Comparison of ENCODE assay signal across 13 mouse cellular contexts in the genomic region with DNA sequence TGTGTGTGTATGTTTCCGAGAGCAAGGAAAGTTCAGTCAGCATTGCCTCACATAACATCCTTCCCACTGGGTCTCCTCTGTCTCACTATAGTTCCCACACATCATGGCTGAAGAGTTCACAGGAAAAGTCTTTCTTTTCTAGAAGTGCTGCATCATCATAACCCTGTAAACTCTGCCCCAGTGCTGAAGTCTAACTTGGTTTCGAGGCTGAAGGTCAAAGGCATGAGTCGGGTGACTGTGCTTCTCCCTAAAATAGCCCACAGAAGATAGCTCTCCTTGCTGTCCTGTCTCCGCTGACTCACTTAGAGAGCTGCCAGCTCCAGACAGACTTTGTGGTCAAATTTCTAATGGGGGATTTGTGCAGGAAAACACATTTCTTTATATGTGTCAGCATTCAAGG.
DNase-seq lines count a peak whose midpoint lies in the region; ATAC-seq and TF ChIP-seq lines count a peak whose summit lies in the region.
"Had no signal": no experiment of that assay in that cellular context is flagged by ENCODE, and none has a peak within 500 bp of the region (broad histone marks: within the 10 kb centered on the region; RNA-seq: fewer than 3 reads in every experiment).

No protein-coding gene starts in this region.

- no peaks in the 10 kb centered on the region for H3K27me3 ChIP-seq in embryonic facial prominence, embryonic 14.5 days (replicated peaks; ENCODE audit: control insufficient read depth, insufficient read depth, low read length)
- H3K27me3 ChIP-seq in embryonic facial prominence, embryonic 10.5 days (replicated peaks; ENCODE audit: low read depth, poor library complexity, severe bottlenecking) = no peaks in the 10 kb centered on the region
- H3K27me3 ChIP-seq in Patski = no peaks in the 10 kb centered on the region
- no peaks in the 10 kb centered on the region for H3K27me3 ChIP-seq in stomach, postnatal 0 days (ENCODE audit: control insufficient read depth, insufficient read depth, low read length)
- H3K27me3 ChIP-seq: midbrain, embryonic 15.5 days had no signal

- H3K9me3 ChIP-seq in embryonic facial prominence, embryonic 14.5 days (ENCODE audit: control insufficient read depth, low read length) = no peaks in the 10 kb centered on the region
- H3K9me3 ChIP-seq in embryonic facial prominence, embryonic 10.5 days = no peaks in the 10 kb centered on the region
- no peaks in the 10 kb centered on the region for H3K9me3 ChIP-seq in stomach, postnatal 0 days (ENCODE audit: control insufficient read depth, low read length)
- H3K9me3 ChIP-seq: midbrain, embryonic 15.5 days had no signal

- no peak overlapping the region for H3K4me2 ChIP-seq in embryonic facial prominence, embryonic 14.5 days (ENCODE audit: low read depth, low read length)
- no peak overlapping the region for H3K4me2 ChIP-seq in stomach, postnatal 0 days (replicated peaks; ENCODE audit: low read depth)
- H3K4me2 ChIP-seq: midbrain, embryonic 15.5 days had no signal

- TF ChIP-seq EP300 in stomach, postnatal 0 days (optimal IDR thresholded peaks at IDR 0.05) = no peak

- peak; percentile 3 for DNase-seq in embryonic facial prominence, embryonic 14.5 days (ENCODE audit: low spot score)
- DNase-seq in embryonic facial prominence, embryonic 10.5 days (ENCODE audit: low spot score) = no peak
- peak; percentile 19 for DNase-seq in Patski (ENCODE audit: low read depth, low spot score)
- peak; percentile 25 for DNase-seq in heart, adult 8-10 months (ENCODE audit: low spot score)
- peak; percentile 7 to 13 for DNase-seq in kidney, postnatal 36 days
- DNase-seq in stomach, postnatal 0 days (ENCODE audit: low spot score) = no peak
- DNase-seq in frontal cortex, postnatal 10 days (ENCODE audit: low spot score in 2 of 2) = no peak
- DNase-seq in urinary bladder, postnatal 36 days (ENCODE audit: low spot score in 2 of 2) = no peak
- DNase-seq: cerebellum, postnatal 25 days; gastrocnemius, postnatal 10 days; lung, adult 18-20 months had no signal

- no peaks in the 10 kb centered on the region for H3K4me1 ChIP-seq in embryonic facial prominence, embryonic 14.5 days (ENCODE audit: control insufficient read depth, insufficient read depth, low read length)
- no peaks in the 10 kb centered on the region for H3K4me1 ChIP-seq in embryonic facial prominence, embryonic 10.5 days
- no peaks in the 10 kb centered on the region for H3K4me1 ChIP-seq in stomach, postnatal 0 days (replicated peaks; ENCODE audit: control insufficient read depth, insufficient read depth)
- H3K4me1 ChIP-seq: midbrain, embryonic 15.5 days had no signal

- POLR2A ChIA-PET in Patski (lab: Charles Lee) = no interaction called here

- H3K27ac ChIP-seq in embryonic facial prominence, embryonic 14.5 days (replicated peaks; ENCODE audit: low read depth, low read length) = no peak overlapping the region
- no peak overlapping the region for H3K27ac ChIP-seq in embryonic facial prominence, embryonic 10.5 days (replicated peaks)
- no peak overlapping the region for H3K27ac ChIP-seq in stomach, postnatal 0 days (replicated peaks)
- H3K27ac ChIP-seq: midbrain, embryonic 15.5 days had no signal

- no peak for ATAC-seq in embryonic facial prominence, embryonic 14.5 days (ENCODE audit: low read depth)
- peak; percentile 62 for ATAC-seq in Patski
- ATAC-seq in stomach, postnatal 0 days (ENCODE audit: low FRiP score, low TSS enrichment) = no peak
- ATAC-seq: inflammation-experienced regulatory T-cells, adult 6 months; midbrain, embryonic 15.5 days had no signal

- in situ Hi-C loops in Patski (cut with MboI; ENCODE audit: low pct_unique_long_range_greater_than_20kb) = no loop called here

- WGBS in embryonic facial prominence, embryonic 14.5 days = 72% methylated on average over 4 of the region's 4 CpGs
- 83% methylated on average over 4 of the region's 4 CpGs for WGBS in embryonic facial prominence, embryonic 10.5 days
- 63% methylated on average over 4 of the region's 4 CpGs for WGBS in stomach, postnatal 0 days

- no peak for TF ChIP-seq CTCF in Patski (IDR thresholded peaks at IDR 0.05)
- TF ChIP-seq CTCF in stomach, postnatal 0 days (IDR thresholded peaks at IDR 0.05; ENCODE audit: low read depth) = no peak

- H3K36me3 ChIP-seq in embryonic facial prominence, embryonic 14.5 days (ENCODE audit: control insufficient read depth, insufficient read depth, low read length) = no peaks in the 10 kb centered on the region
- no peaks in the 10 kb centered on the region for H3K36me3 ChIP-seq in embryonic facial prominence, embryonic 10.5 days (replicated peaks)
- no peaks in the 10 kb centered on the region for H3K36me3 ChIP-seq in stomach, postnatal 0 days (ENCODE audit: control insufficient read depth, insufficient read depth, low read length)
- H3K36me3 ChIP-seq: midbrain, embryonic 15.5 days had no signal

- CTCF ChIA-PET in Patski (lab: Charles Lee) = no interaction called here

- H3K4me3 ChIP-seq in embryonic facial prominence, embryonic 14.5 days (ENCODE audit: low read depth, low read length) = no peak overlapping the region
- no peak overlapping the region for H3K4me3 ChIP-seq in embryonic facial prominence, embryonic 10.5 days
- H3K4me3 ChIP-seq in stomach, postnatal 0 days (ENCODE audit: low read depth, low read length) = no peak overlapping the region
- H3K4me3 ChIP-seq: midbrain, embryonic 15.5 days had no signal

- no peak overlapping the region for H3K9ac ChIP-seq in embryonic facial prominence, embryonic 14.5 days (ENCODE audit: low read depth, low read length)
- H3K9ac ChIP-seq in stomach, postnatal 0 days (ENCODE audit: low read length) = no peak overlapping the region
- H3K9ac ChIP-seq: midbrain, embryonic 15.5 days had no signal

Comparison
In these comparisons a context has a peak if more than half of its experiments do, and no peak if none do; other contexts are left out.
1. DNase-seq: peak in embryonic facial prominence, embryonic 14.5 days (single experiment), Patski (single experiment), heart, adult 8-10 months (single experiment) and kidney, postnatal 36 days (2 of 2); none in embryonic facial prominence, embryonic 10.5 days (single experiment), stomach, postnatal 0 days (single experiment), frontal cortex, postnatal 10 days (0 of 2) and urinary bladder, postnatal 36 days (0 of 2).